ENCODE assay signal across 8 mouse cellular contexts in the genomic region with DNA sequence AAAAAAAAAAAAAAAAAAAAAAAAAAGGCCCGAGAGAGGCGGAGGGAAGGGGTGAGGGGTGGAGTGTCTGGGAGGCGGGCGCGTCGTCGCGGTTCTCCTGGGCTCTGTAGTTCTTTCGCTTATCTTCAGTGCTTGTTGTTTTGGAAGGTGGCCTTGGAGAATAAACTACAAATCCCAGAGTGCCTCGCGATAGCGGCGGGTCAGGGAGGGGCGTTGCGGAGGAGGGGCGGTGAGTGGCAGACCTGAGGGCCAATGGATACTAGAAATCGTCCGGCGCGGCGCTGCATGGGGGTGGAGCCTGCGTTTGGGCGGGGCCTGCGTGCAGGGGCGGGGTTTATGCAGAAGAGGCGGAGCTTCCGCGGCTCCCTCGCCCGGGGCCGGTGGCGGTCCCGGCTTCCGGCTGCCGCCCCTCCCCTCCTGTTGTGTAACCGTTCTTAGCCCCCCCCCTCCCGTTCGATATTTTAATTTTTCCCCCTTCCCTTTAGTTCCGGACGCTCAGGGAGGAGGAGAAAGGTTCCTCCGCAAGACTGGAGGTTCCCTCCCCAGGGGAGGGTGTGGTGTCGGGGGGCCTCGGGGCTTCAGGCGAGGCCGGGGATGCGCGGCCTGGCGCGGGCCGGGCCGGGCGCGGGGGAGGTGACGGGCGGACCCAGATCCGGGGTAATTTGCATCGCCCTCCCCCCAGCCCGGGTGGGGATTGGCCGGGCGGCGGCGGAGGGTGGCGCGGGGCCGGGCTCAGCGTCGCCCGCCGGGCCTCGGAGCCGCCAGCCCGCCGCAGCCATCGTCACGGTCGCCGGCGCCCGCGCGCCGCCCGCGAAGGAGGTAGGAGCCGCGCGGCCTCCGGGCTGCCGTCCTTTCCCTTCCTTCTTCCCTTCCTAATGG. TPM values are rescaled to one million over a fixed set of nuclear protein-coding genes. Genes with fewer than 3 reads are reported as not detected.
DNase-seq lines count a peak whose midpoint lies in the region; ATAC-seq and TF ChIP-seq lines count a peak whose summit lies in the region.

No protein-coding gene starts in this region.

- intact Hi-C loops in heart, adult 2 months (cut with DNase I): loop anchor here (1.0 to 2.0 kb wide), 2 partner anchors 29 to 32 kb away; a partner anchor contains a TSS

- TF ChIP-seq EP300 in heart, adult 2 months (IDR thresholded peaks at IDR 0.05; ENCODE audit: insufficient read depth, low read depth, low read length): peak; percentile 62; the same call in 1 of the 2 replicates

- H3K9ac ChIP-seq in embryonic facial prominence, embryonic 13.5 days: peak overlapping the region; percentile 96
- H3K9ac ChIP-seq in heart, adult 2 months (ENCODE audit: low read depth, low read length): peak overlapping the region; percentile 90
- H3K9ac ChIP-seq in limb, embryonic 13.5 days: peak overlapping the region; percentile 93
- peak overlapping the region; percentile 88 for H3K9ac ChIP-seq in midbrain, embryonic 16.5 days (ENCODE audit: low read depth, low read length)

- 0 out of 2 replicates have a peak, but pooled peaks have one; percentile 12 for TF ChIP-seq POLR2A in heart, adult 2 months (IDR thresholded peaks at IDR 0.05; ENCODE audit: insufficient read depth, low read depth, low read length)

- no peaks in the 10 kb centered on the region for H3K9me3 ChIP-seq in embryonic facial prominence, embryonic 13.5 days
- H3K9me3 ChIP-seq in limb, embryonic 13.5 days: no peaks in the 10 kb centered on the region
- no peaks in the 10 kb centered on the region for H3K9me3 ChIP-seq in midbrain, embryonic 16.5 days (replicated peaks; ENCODE audit: control insufficient read depth, low read length, poor library complexity, severe bottlenecking)

- H3K4me1 ChIP-seq in embryonic facial prominence, embryonic 13.5 days: peaks cover 57% of the 10 kb centered on the region
- peaks cover 24% of the 10 kb centered on the region for H3K4me1 ChIP-seq in heart, adult 2 months (ENCODE audit: control insufficient read depth, insufficient read depth, low read length)
- peaks cover 64% of the 10 kb centered on the region for H3K4me1 ChIP-seq in limb, embryonic 13.5 days
- peaks cover 39% of the 10 kb centered on the region for H3K4me1 ChIP-seq in midbrain, embryonic 16.5 days (ENCODE audit: control insufficient read depth, insufficient read depth, low read length)

- peak overlapping the region; percentile 88 for H3K4me3 ChIP-seq in embryonic facial prominence, embryonic 13.5 days
- H3K4me3 ChIP-seq in heart, adult 2 months: peak overlapping the region; percentile 88
- H3K4me3 ChIP-seq in limb, embryonic 13.5 days: peak overlapping the region; percentile 87
- peak overlapping the region; percentile 90 for H3K4me3 ChIP-seq in midbrain, embryonic 16.5 days (ENCODE audit: low read depth, low read length)

- TF ChIP-seq CTCF in heart, adult 2 months (IDR thresholded peaks at IDR 0.05): no peak

- H3K27ac ChIP-seq in embryonic facial prominence, embryonic 13.5 days: peak overlapping the region; percentile 100
- peak overlapping the region; percentile 99 for H3K27ac ChIP-seq in heart, adult 2 months
- H3K27ac ChIP-seq in limb, embryonic 13.5 days: peak overlapping the region; percentile 85
- H3K27ac ChIP-seq in midbrain, embryonic 16.5 days (ENCODE audit: low read length): peak overlapping the region; percentile 94

- ATAC-seq in embryonic facial prominence, embryonic 13.5 days (ENCODE audit: insufficient number of reproducible peaks, insufficient read depth, low FRiP score, low TSS enrichment, low read depth): peak; percentile 87
- ATAC-seq in limb, embryonic 13.5 days (ENCODE audit: low FRiP score, low read depth): peak; percentile 93
- peak; percentile 91 for ATAC-seq in midbrain, embryonic 16.5 days

- H3K27me3 ChIP-seq in embryonic facial prominence, embryonic 13.5 days: peaks cover 29% of the 10 kb centered on the region
- no peaks in the 10 kb centered on the region for H3K27me3 ChIP-seq in heart, adult 2 months (ENCODE audit: control insufficient read depth, insufficient read depth, low read length)
- peaks cover 33% of the 10 kb centered on the region for H3K27me3 ChIP-seq in limb, embryonic 13.5 days
- peaks cover 25% of the 10 kb centered on the region for H3K27me3 ChIP-seq in midbrain, embryonic 16.5 days (ENCODE audit: control insufficient read depth, insufficient read depth, low read depth, low read length)

- peak; percentile 99 for DNase-seq in 3134 (ENCODE audit: extremely low read depth, insufficient read length, low spot score)
- peak; percentile 99 for DNase-seq in adrenal gland, postnatal 36 days
- peak; percentile 99 to 100 for DNase-seq in heart, adult 2 months
- peak; percentile 99 for DNase-seq in kidney, adult 8-10 months
- peak; percentile 99 to 100 for DNase-seq in spleen, postnatal 10 days (ENCODE audit: low spot score in 2 of 2)

- H3K4me2 ChIP-seq in embryonic facial prominence, embryonic 13.5 days: peak overlapping the region; percentile 84
- peak overlapping the region; percentile 98 for H3K4me2 ChIP-seq in limb, embryonic 13.5 days (replicated peaks)
- peak overlapping the region; percentile 93 for H3K4me2 ChIP-seq in midbrain, embryonic 16.5 days (ENCODE audit: low read length)

- under 1% methylated on average over 69 of the region's 89 CpGs for WGBS in embryonic facial prominence, embryonic 13.5 days
- WGBS in heart, adult 2 months: under 1% methylated on average over 77 of the region's 89 CpGs
- under 1% methylated on average over 67 of the region's 89 CpGs for WGBS in limb, embryonic 13.5 days
- WGBS in midbrain, embryonic 16.5 days: under 1% methylated on average over 36 of the region's 89 CpGs

- H3K36me3 ChIP-seq in embryonic facial prominence, embryonic 13.5 days: peaks cover 8% of the 10 kb centered on the region; the same call in 1 of the 2 replicates
- no peaks in the 10 kb centered on the region for H3K36me3 ChIP-seq in heart, adult 2 months (ENCODE audit: control insufficient read depth, insufficient read depth, low read length)
- H3K36me3 ChIP-seq in limb, embryonic 13.5 days: peaks cover 15% of the 10 kb centered on the region; the same call in 1 of the 2 replicates
- no peaks in the 10 kb centered on the region for H3K36me3 ChIP-seq in midbrain, embryonic 16.5 days (ENCODE audit: control insufficient read depth, insufficient read depth, low read length)

- peaks cover 17% of the 10 kb centered on the region for H3K79me2 ChIP-seq in heart, adult 2 months (replicated peaks; ENCODE audit: control insufficient read depth, insufficient read depth, low read length)

RNA-seq across cellular contexts. Expression of a gene that starts 2.5 kb away (rescaled TPM):
- 10 to 100 TPM; 69.9 to 84.0 TPM for total RNA-seq in adrenal gland, postnatal 36 days (2021)
- 27.0 and 27.9 TPM in 2 replicates for polyA plus RNA-seq in embryonic facial prominence, embryonic 13.5 days (2015; fragmentation: Nextera tagmentation; extraction: Ambion mirVana)
- total RNA-seq in heart, adult 2 months (2021): 10 to 100 TPM; 35.2 to 41.4 TPM
- 16.1 and 20.6 TPM in 2 replicates for polyA plus RNA-seq in heart, adult 2 months (2012; rRNA removed)
- polyA plus RNA-seq in limb, embryonic 13.5 days (2015; fragmentation: Nextera tagmentation; extraction: Ambion mirVana): 22.5 and 22.6 TPM in 2 replicates
- 11.3 and 12.6 TPM in 2 replicates for polyA plus RNA-seq in midbrain, embryonic 16.5 days (2015; fragmentation: Nextera tagmentation; extraction: Ambion mirVana)

RNA-seq across cellular contexts. Expression of a gene that starts 30.2 kb away (rescaled TPM):
- total RNA-seq in adrenal gland, postnatal 36 days (2021): 10 to 100 TPM; 26.7 to 28.2 TPM
- polyA plus RNA-seq in embryonic facial prominence, embryonic 13.5 days (2015; fragmentation: Nextera tagmentation; extraction: Ambion mirVana): 58.1 and 60.9 TPM in 2 replicates
- total RNA-seq in heart, adult 2 months (2021): 10 to 100 TPM; 14.1 to 16.5 TPM
- 22.3 and 23.3 TPM in 2 replicates for polyA plus RNA-seq in heart, adult 2 months (2012; rRNA removed)
- polyA plus RNA-seq in limb, embryonic 13.5 days (2015; fragmentation: Nextera tagmentation; extraction: Ambion mirVana): 62.2 and 62.3 TPM in 2 replicates
- 49.7 and 52.2 TPM in 2 replicates for polyA plus RNA-seq in midbrain, embryonic 16.5 days (2015; fragmentation: Nextera tagmentation; extraction: Ambion mirVana)

RNA-seq across cellular contexts. Expression of a gene that starts 31.8 kb away (rescaled TPM):
- 100 to 1,000 TPM; 178 to 186 TPM for total RNA-seq in adrenal gland, postnatal 36 days (2021)
- polyA plus RNA-seq in embryonic facial prominence, embryonic 13.5 days (2015; fragmentation: Nextera tagmentation; extraction: Ambion mirVana): 196 and 213 TPM in 2 replicates
- total RNA-seq in heart, adult 2 months (2021): 100 to 1,000 TPM; 115 to 123 TPM
- 89.3 and 116 TPM in 2 replicates for polyA plus RNA-seq in heart, adult 2 months (2012; rRNA removed)
- polyA plus RNA-seq in limb, embryonic 13.5 days (2015; fragmentation: Nextera tagmentation; extraction: Ambion mirVana): 192 and 197 TPM in 2 replicates
- polyA plus RNA-seq in midbrain, embryonic 16.5 days (2015; fragmentation: Nextera tagmentation; extraction: Ambion mirVana): 227 and 233 TPM in 2 replicates

RNA-seq across cellular contexts. Expression of a gene that starts 38.8 kb away (rescaled TPM):
- 1 to 10 TPM in 1 of 2 experiments, under 1 TPM in 1; 0.36 to 2.1 TPM for total RNA-seq in adrenal gland, postnatal 36 days (2021)
- polyA plus RNA-seq in embryonic facial prominence, embryonic 13.5 days (2015; fragmentation: Nextera tagmentation; extraction: Ambion mirVana): 0.53 and 1.5 TPM in 2 replicates
- under 1 TPM; 0.36 to 0.70 TPM for total RNA-seq in heart, adult 2 months (2021)
- 0.06 and 0.15 TPM in 2 replicates for polyA plus RNA-seq in heart, adult 2 months (2012; rRNA removed)
- 0.18 and 0.60 TPM in 2 replicates for polyA plus RNA-seq in limb, embryonic 13.5 days (2015; fragmentation: Nextera tagmentation; extraction: Ambion mirVana)
- polyA plus RNA-seq in midbrain, embryonic 16.5 days (2015; fragmentation: Nextera tagmentation; extraction: Ambion mirVana): 0.24 and 0.33 TPM in 2 replicates

RNA-seq across cellular contexts. Expression of a gene that starts 38.9 kb away (rescaled TPM):
- 1,000 to 10,000 TPM; 1,540 to 1,602 TPM for total RNA-seq in adrenal gland, postnatal 36 days (2021)
- 622 and 633 TPM in 2 replicates for polyA plus RNA-seq in embryonic facial prominence, embryonic 13.5 days (2015; fragmentation: Nextera tagmentation; extraction: Ambion mirVana)
- 1,000 to 10,000 TPM; 1,027 to 1,244 TPM for total RNA-seq in heart, adult 2 months (2021)
- 887 and 1,187 TPM in 2 replicates for polyA plus RNA-seq in heart, adult 2 months (2012; rRNA removed)
- 577 and 592 TPM in 2 replicates for polyA plus RNA-seq in limb, embryonic 13.5 days (2015; fragmentation: Nextera tagmentation; extraction: Ambion mirVana)
- 535 and 543 TPM in 2 replicates for polyA plus RNA-seq in midbrain, embryonic 16.5 days (2015; fragmentation: Nextera tagmentation; extraction: Ambion mirVana)

Comparison
In these comparisons a context has a peak if more than half of its experiments do, and no peak if none do; other contexts are left out.
1. Peak in every context shown above with its lines: DNase-seq, ATAC-seq, H3K4me3 ChIP-seq and H3K27ac ChIP-seq.